Mouse (Mus musculus) testis, adult 2 months (tissue): ENCODE data around the gene Rad51b.

Source experiments
- CTCF ChIP-seq: fragments of 200-500 bp; IDR thresholded peaks from 2 replicates; pipeline ENCODE4 v1.5.1; 2012; ENCODE audit warnings: low read depth, mild to moderate bottlenecking, inconsistent platforms, low read length, moderate library complexity; ENCODE audit not compliant: control insufficient read depth, insufficient read depth, insufficient replicate concordance
- POLR2A ChIP-seq: fragments of 200-500 bp; IDR thresholded peaks from 2 replicates; pipeline ENCODE4 v1.6.1; 2012; ENCODE audit warnings: low read depth, mild to moderate bottlenecking, inconsistent platforms, low read length, moderate library complexity; ENCODE audit not compliant: control insufficient read depth

- no peak for TF ChIP-seq POLR2A
- TF ChIP-seq CTCF, result no peak
These were observed 299.8 kb downstream of the Rad51b start for GRCm38 (mm10) chr12:79596842-79597241.
